Mouse (Mus musculus) limb, embryonic 11.5 days (tissue): ENCODE results near the gene Cstf3. TPM values are rescaled to one million over a fixed set of nuclear protein-coding genes. Genes with fewer than 3 reads are reported as not detected.

ENCODE experiments used
- ATAC-seq: fragments of 200-750 bp; cut with Nextera tagmentation; 2 replicates; pipeline ENCODE4 v1.8.0; 2017; ENCODE audit warnings: low read depth; ENCODE audit not compliant: insufficient number of reproducible peaks, low FRiP score, low TSS enrichment
- DNase-seq: peaks from one replicate; pipeline ENCODE4 v3.0.0-alpha.2; 2015; ENCODE audit warnings: low spot score
- H3K27ac ChIP-seq: fragments of 300-500 bp; sonication (generic); replicated peaks from 2 replicates; pipeline ENCODE4 v1.5.1; 2014; ENCODE audit warnings: low read depth, mild to moderate bottlenecking, low read length
- H3K27me3 ChIP-seq: fragments of 300-500 bp; sonication (generic); 2 replicates; pipeline ENCODE4 v1.6.1; 2014; ENCODE audit warnings: mild to moderate bottlenecking, low read length, mixed read lengths; ENCODE audit not compliant: control insufficient read depth, insufficient read depth
- H3K36me3 ChIP-seq: fragments of 300-500 bp; sonication (generic); 2 replicates; pipeline ENCODE4 v1.6.1; 2014; ENCODE audit warnings: mild to moderate bottlenecking, low read length, moderate library complexity, mixed read lengths; ENCODE audit not compliant: control insufficient read depth, insufficient read depth
- H3K4me1 ChIP-seq: fragments of 300-500 bp; sonication (generic); 2 replicates; pipeline ENCODE4 v1.6.1; 2014; ENCODE audit warnings: low read length, mixed read lengths; ENCODE audit not compliant: control insufficient read depth, insufficient read depth
- H3K4me2 ChIP-seq: fragments of 300-500 bp; sonication (generic); 2 replicates; pipeline ENCODE4 v1.6.1; 2014; ENCODE audit warnings: low read depth, mild to moderate bottlenecking, moderate library complexity; ENCODE audit not compliant: severe bottlenecking
- H3K4me3 ChIP-seq: fragments of 300-500 bp; sonication (generic); 2 replicates; pipeline ENCODE4 v1.5.1; 2014; ENCODE audit warnings: low read depth, low read length
- H3K9ac ChIP-seq: fragments of 300-500 bp; sonication (generic); 2 replicates; pipeline ENCODE4 v1.6.1; 2014; ENCODE audit warnings: mild to moderate bottlenecking, low read length
- H3K9me3 ChIP-seq: fragments of 300-500 bp; sonication (generic); 2 replicates; pipeline ENCODE4 v1.6.1; 2016; ENCODE audit warnings: low read length; ENCODE audit not compliant: control insufficient read depth
- WGBS: fragments of 180-500 bp; shearing (Covaris S2); extraction: QIAGEN DNeasy Blood & Tissue Kit; methylation state at CpG from one replicate; pipeline ENCODE4 v1.1.7; 2014; 5-methylcytosine and 5-hydroxymethylcytosine counted together
- polyA plus RNA-seq: library from polyadenylated mRNA; unstranded; fragments of >200 nt; fragmentation: Nextera tagmentation; extraction: Ambion mirVana; gene quantifications from 2 replicates; pipeline ENCODE4 v1.2.1, GENCODE M21; 2014

Gene Cstf3
- polyA plus RNA-seq, 1 experiment from 2014 or later, result 87.9 TPM

GRCm38 (mm10) chr2:104615985-104616711 is 25.8 kb downstream of the Cstf3 start:
- H3K4me3 ChIP-seq, result no peak overlapping the region
- no peak for DNase-seq
- no peak overlapping the region for H3K9ac ChIP-seq
- ATAC-seq, result no peak
- no peaks in the 10 kb centered on the region for H3K36me3 ChIP-seq
- 96% methylated on average over 4 of the region's 4 CpGs for WGBS
- no peaks in the 10 kb centered on the region for H3K9me3 ChIP-seq
- no peak overlapping the region for H3K4me2 ChIP-seq
- no peaks in the 10 kb centered on the region for H3K27me3 ChIP-seq
- H3K27ac ChIP-seq, result no peak overlapping the region
- no peaks in the 10 kb centered on the region for H3K4me1 ChIP-seq

GRCm38 (mm10) chr2:104658659-104659058 is 68.3 kb downstream of the Cstf3 start:
- ATAC-seq (no peak), DNase-seq (no peak)
- Histone ChIP-seq H3K27me3 (no peaks in the 10 kb centered on the region), H3K4me1 (no peaks in the 10 kb centered on the region), H3K4me2 (no peak overlapping the region), H3K27ac (no peak overlapping the region), H3K9ac (no peak overlapping the region), H3K36me3 (peaks cover 11% of the 10 kb centered on the region; the same call in 1 of the 2 replicates), H3K4me3 (no peak overlapping the region), H3K9me3 (no peaks in the 10 kb centered on the region)
- WGBS, result 93% methylated on average over 1 of the region's 1 CpGs

GRCm38 (mm10) chr2:104663372-104664100 is 73.2 kb downstream of the Cstf3 start:
- Histone ChIP-seq H3K4me3 (no peak overlapping the region), H3K27me3 (no peaks in the 10 kb centered on the region), H3K36me3 (peaks cover 13% of the 10 kb centered on the region; the same call in 1 of the 2 replicates), H3K9ac (no peak overlapping the region), H3K4me2 (no peak overlapping the region), H3K27ac (no peak overlapping the region), H3K9me3 (no peaks in the 10 kb centered on the region), H3K4me1 (no peaks in the 10 kb centered on the region)
- DNase-seq (no peak), ATAC-seq (no peak)
- whole genome bisulfite sequencing, result 91% methylated on average over 8 of the region's 8 CpGs

- Histone ChIP-seq H3K9ac (no peak overlapping the region), H3K27me3 (no peaks in the 10 kb centered on the region), H3K4me2 (no peak overlapping the region), H3K4me3 (no peak overlapping the region), H3K27ac (no peak overlapping the region), H3K4me1 (no peaks in the 10 kb centered on the region), H3K9me3 (no peaks in the 10 kb centered on the region), H3K36me3 (peaks cover 11% of the 10 kb centered on the region; the same call in 1 of the 2 replicates)
- no peak for DNase-seq
- WGBS, result 84% methylated on average over 6 of the region's 6 CpGs
- no peak for ATAC-seq
Observed at GRCm38 (mm10) chr2:104669122-104669804, 78.9 kb downstream of the Cstf3 start.

- DNase-seq (no peak), ATAC-seq (no peak)
- Histone ChIP-seq H3K27me3 (no peaks in the 10 kb centered on the region), H3K4me2 (no peak overlapping the region), H3K4me3 (no peak overlapping the region), H3K36me3 (peaks cover 2% of the 10 kb centered on the region; the same call in 1 of the 2 replicates), H3K9me3 (no peaks in the 10 kb centered on the region), H3K27ac (no peak overlapping the region), H3K4me1 (no peaks in the 10 kb centered on the region), H3K9ac (no peak overlapping the region)
Observed at GRCm38 (mm10) chr2:104671724-104672123, 81.4 kb downstream of the Cstf3 start.

GRCm38 (mm10) chr2:104677326-104677725 is 87.0 kb downstream of the Cstf3 start:
- H3K4me2 ChIP-seq, result no peak overlapping the region
- H3K36me3 ChIP-seq, result no peaks in the 10 kb centered on the region
- H3K27me3 ChIP-seq, result no peaks in the 10 kb centered on the region
- no peaks in the 10 kb centered on the region for H3K4me1 ChIP-seq
- WGBS, result 78% methylated on average over 3 of the region's 3 CpGs
- no peak overlapping the region for H3K9ac ChIP-seq
- ATAC-seq (no peak), DNase-seq (no peak)
- H3K9me3 ChIP-seq, result no peaks in the 10 kb centered on the region
- H3K27ac ChIP-seq, result no peak overlapping the region
- H3K4me3 ChIP-seq, result no peak overlapping the region

GRCm38 (mm10) chr2:104684771-104685170 is 94.4 kb downstream of the Cstf3 start:
- H3K9me3 ChIP-seq, result no peaks in the 10 kb centered on the region
- ATAC-seq (no peak), DNase-seq (no peak)
- H3K4me1 ChIP-seq, result no peaks in the 10 kb centered on the region
- H3K9ac ChIP-seq, result no peak overlapping the region
- no peak overlapping the region for H3K27ac ChIP-seq
- H3K4me3 ChIP-seq, result no peak overlapping the region
- H3K27me3 ChIP-seq, result no peaks in the 10 kb centered on the region
- no peak overlapping the region for H3K4me2 ChIP-seq
- H3K36me3 ChIP-seq, result peaks cover 2% of the 10 kb centered on the region; the same call in 1 of the 2 replicates
- 96% methylated on average over 4 of the region's 4 CpGs for WGBS

GRCm38 (mm10) chr2:104685418-104685817 is 95.1 kb downstream of the Cstf3 start:
- H3K4me3 ChIP-seq, result no peak overlapping the region
- no peak overlapping the region for H3K4me2 ChIP-seq
- DNase-seq, result peak; percentile 91

More at GRCm38 (mm10) chr2:104685418-104685817, 95.1 kb downstream of the Cstf3 start:
- Histone ChIP-seq H3K27ac (no peak overlapping the region), H3K9ac (no peak overlapping the region), H3K27me3 (no peaks in the 10 kb centered on the region), H3K4me1 (no peaks in the 10 kb centered on the region), H3K36me3 (peaks cover 2% of the 10 kb centered on the region; the same call in 1 of the 2 replicates), H3K9me3 (no peaks in the 10 kb centered on the region)
- peak; percentile 87 for ATAC-seq
- WGBS, result 6% methylated on average over 13 of the region's 13 CpGs
